ENCODE assay signal across 19 mouse cellular contexts in genomic region chr9:24198254-24198653, GRCm38 (mm10).
A peak's percentile ranks its signal among the peaks of the same experiment; 100 is the strongest.
DNase-seq lines count a peak whose midpoint lies in the region; ATAC-seq and TF ChIP-seq lines count a peak whose summit lies in the region.
"Had no signal": no experiment of that assay in that cellular context is flagged by ENCODE, and none has a peak within 500 bp of the region (broad histone marks: within the 10 kb centered on the region; RNA-seq: fewer than 3 reads in every experiment).

No protein-coding gene starts in this region.

- in situ Hi-C loops in Patski (cut with MboI; ENCODE audit: low pct_unique_long_range_greater_than_20kb), result no loop called here

- DNase-seq in 3T3-L1 (ENCODE audit: low read depth, low spot score), result peak; percentile 78
- peak; percentile 88 for DNase-seq in Muller cell, postnatal 12 days (ENCODE audit: inconsistent ontology term)
- peak; percentile 61 for DNase-seq in Patski (ENCODE audit: low read depth, low spot score)
- no peak for DNase-seq in heart, postnatal 36 days
- no peak for DNase-seq in embryo, embryonic 10 days (ENCODE audit: low spot score)
- DNase-seq: adrenal gland, adult 8-10 months; adrenal gland, postnatal 14 days; adrenal gland, postnatal 36 days; cerebellum, adult 11-12 months; cerebellum, adult 2 months; cerebellum, adult 9-10 months; cerebellum, postnatal 14 days; cerebellum, postnatal 36 days; forebrain, postnatal 0 days had no signal

- intact Hi-C loops in heart, postnatal 36 days (cut with DNase I), result no loop called here

- H3K27me3 ChIP-seq in Patski, result no peaks in the 10 kb centered on the region
- H3K27me3 ChIP-seq: CH12.LX; embryonic facial prominence, embryonic 12.5 days; forebrain, embryonic 13.5 days; forebrain, embryonic 15.5 days had no signal

- no peak for TF ChIP-seq CTCF in Patski (IDR thresholded peaks at IDR 0.05)

- POLR2A ChIA-PET in Patski (lab: Charles Lee), result no interaction called here

- CTCF ChIA-PET in Patski (lab: Charles Lee), result no interaction called here

- ATAC-seq in Patski, result peak; percentile 92
- ATAC-seq: CD4-positive, CD25-positive, alpha-beta regulatory T cell, adult 4 months; forebrain, embryonic 13.5 days; forebrain, embryonic 15.5 days; forebrain, postnatal 0 days had no signal

Comparison
In these comparisons a context has a peak if more than half of its experiments do, and no peak if none do; other contexts are left out.
1. DNase-seq: peak in 3T3-L1 (single experiment), Muller cell, postnatal 12 days (single experiment) and Patski (single experiment); none in heart, postnatal 36 days (0 of 2) and embryo, embryonic 10 days (single experiment).